Mouse (Mus musculus) left cerebral cortex, postnatal 36 days (tissue): ENCODE measurements at regions not wholly inside any gene's neighbourhood (a gene's known extent, or its start where the extent isn't known, plus 50 kb on each side); places are given as distances from the start of the nearest gene placed in this dataset.
A peak's percentile ranks its signal among the peaks of the same experiment; 100 is the strongest.

Experiments
- DNase-seq, 2 experiments: peaks; one replicate each; pipeline ENCODE4 v3.0.0; 2021 to 2022; ENCODE audit warnings: low spot score in 2 of 2, mixed read lengths in 1 of 2
- intact Hi-C: fragments of 180-260 bp; cut with DNase I; formaldehyde crosslinking; loops from one replicate; pipeline ENCODE4 v1.15.1; 2025

DNA sequence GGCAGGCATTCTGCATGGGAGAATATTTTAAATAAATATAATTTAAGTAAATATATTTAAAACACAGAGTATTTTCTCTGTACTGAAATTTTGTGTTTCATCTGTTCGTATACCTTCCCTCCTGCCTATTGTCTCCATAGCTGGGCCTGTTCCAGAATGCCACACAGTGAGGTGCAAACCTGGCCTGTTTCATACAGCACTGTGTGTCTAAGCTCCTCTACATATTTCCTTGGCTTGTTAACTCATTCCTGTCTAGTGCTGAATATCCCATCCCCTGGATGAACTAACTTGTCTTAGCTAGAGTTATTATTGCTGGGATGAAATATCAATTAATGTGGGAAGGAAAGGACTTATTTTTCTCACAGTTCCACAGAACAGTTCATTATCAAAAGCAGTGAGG, 277.0 kb upstream of the Pfn2 start:
- intact Hi-C loops: no loop called here
- no peak for DNase-seq

GRCm38 (mm10) chr3:58126996-58127395, 279.1 kb upstream of the Pfn2 start:
- intact Hi-C loops: no loop called here
- no peak for DNase-seq

GRCm38 (mm10) chr3:58128059-58128458, 280.2 kb upstream of the Pfn2 start:
- no peak for DNase-seq
- intact Hi-C loops: no loop called here

- intact Hi-C loops: no loop called here
- DNase-seq: no peak
Observed at GRCm38 (mm10) chr3:58129358-58129903, 281.6 kb upstream of the Pfn2 start.

- intact Hi-C loops: no loop called here
- DNase-seq: no peak
Observed at GRCm38 (mm10) chr3:58135607-58136365, 278.7 kb upstream of the Tsc22d2 start.

GRCm38 (mm10) chr3:58138726-58139585, 275.6 kb upstream of the Tsc22d2 start:
- no peak for DNase-seq
- intact Hi-C loops: no loop called here

DNA sequence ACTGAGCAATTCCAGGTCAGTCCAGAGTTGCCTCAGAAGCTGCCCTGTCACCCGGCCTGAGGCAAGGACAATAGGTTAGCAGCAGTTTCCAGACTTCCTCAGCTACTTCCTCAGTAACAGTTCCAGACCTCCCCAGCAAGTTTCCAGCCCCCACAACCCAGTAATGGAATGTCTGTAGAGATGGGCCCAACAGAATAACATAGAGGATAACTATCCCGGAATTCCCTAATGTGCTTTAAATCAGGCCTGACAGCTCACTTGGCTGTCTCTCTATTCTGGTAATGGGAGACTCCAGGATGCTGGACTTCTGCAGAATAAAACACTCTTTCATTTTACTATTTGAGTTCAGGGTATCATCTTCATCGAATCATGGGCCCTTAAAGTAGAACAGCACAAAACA, 268.4 kb upstream of the Tsc22d2 start:
- intact Hi-C loops: no loop called here
- no peak for DNase-seq

- intact Hi-C loops: no loop called here
- DNase-seq: no peak
Observed at GRCm38 (mm10) chr3:58146762-58147161, 267.8 kb upstream of the Tsc22d2 start.

- DNase-seq: peak; percentile 38 to 40
- intact Hi-C loops: no loop called here
Observed at GRCm38 (mm10) chr3:58153141-58153540, 261.4 kb upstream of the Tsc22d2 start.

DNA sequence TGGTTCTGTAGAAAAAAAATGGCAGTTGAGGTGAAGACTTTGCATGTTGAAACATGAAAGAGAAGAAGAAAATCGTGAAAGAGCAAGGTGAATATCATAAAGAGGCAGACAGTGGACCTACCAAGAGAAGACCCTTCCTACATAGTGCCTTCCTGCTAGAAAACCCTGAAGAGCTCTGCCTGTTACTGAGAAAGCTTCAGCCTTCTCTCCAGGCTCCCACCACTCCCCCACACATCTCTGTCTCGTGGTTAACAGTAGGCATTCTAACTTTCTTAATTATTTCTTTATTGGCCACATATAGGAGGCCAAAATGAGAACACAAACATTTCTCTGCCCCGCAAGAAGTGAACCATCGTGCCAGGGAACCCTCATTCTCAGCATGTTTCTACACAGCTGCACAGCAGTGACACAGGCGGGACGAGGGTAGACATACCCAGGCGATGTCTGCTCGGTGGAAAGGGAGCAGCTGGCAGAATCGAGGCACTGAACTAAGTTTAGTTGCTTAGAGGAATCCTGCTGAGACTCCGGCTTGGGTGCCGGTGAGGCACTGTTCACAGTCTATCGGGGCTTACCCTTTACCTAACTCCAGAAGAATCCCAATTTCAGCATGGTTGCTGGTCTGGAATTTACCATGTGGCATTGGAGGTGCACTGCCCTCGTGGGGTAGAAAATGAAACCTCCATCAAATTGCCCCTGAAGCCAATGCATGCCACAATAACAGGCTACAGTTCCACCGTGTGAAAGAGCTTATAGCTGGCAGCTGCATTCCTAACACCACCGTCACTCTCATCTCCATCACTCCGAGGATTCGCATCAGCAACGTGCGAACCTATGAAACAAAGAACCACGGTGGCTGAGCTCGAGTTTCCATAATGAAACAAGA, 260.4 kb upstream of the Tsc22d2 start:
- intact Hi-C loops: no loop called here
- DNase-seq: no peak

DNA sequence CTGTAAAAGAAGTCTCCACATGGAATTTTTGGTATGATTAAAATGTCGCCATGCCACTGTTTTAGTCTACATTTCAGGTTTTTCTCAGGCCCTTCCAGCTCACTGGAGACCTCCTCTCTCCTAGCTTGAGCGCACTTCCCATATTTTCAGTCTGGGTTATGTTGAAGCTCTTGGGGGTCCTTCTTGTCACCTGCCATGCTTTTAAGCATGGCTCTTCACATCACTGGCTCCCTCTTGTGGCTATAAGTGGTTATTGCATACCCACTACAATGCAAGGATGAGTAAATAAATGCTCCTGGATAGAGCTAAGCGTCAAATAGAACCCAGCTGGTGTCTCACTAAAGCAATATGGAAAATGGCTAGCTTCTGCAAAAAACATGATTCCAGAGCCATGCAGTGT, 255.1 kb upstream of the Tsc22d2 start:
- no peak for DNase-seq
- intact Hi-C loops: no loop called here

DNA sequence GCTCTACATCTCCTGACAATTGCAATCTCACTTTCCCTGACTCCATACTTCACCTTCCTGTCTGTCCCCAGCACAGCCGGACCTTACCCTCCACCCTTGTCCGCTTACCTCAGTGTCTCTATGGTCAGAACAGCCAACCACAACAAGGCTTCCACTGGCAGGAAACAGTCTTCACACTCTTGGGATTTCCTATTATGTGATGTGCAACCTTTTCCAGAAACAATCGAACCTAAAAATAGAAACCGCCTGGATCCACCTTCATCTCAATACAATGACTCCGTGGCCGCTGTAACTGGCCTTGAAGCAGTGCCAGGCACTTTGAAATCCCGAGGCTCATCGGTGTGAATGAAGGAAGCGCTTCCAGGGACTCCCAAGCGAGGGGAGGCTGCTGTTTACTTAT, 252.3 kb upstream of the Tsc22d2 start:
- no peak for DNase-seq
- intact Hi-C loops: loop anchor here (5.0 kb wide), 1 partner anchor 255 kb away; no protein-coding TSS in a partner anchor

GRCm38 (mm10) chr3:58163806-58164205, 250.7 kb upstream of the Tsc22d2 start:
- intact Hi-C loops: loop anchor here (2.0 to 5.0 kb wide), 2 partner anchors 253 to 327 kb away; no protein-coding TSS in a partner anchor
- peak; percentile 52 to 64 for DNase-seq

DNA sequence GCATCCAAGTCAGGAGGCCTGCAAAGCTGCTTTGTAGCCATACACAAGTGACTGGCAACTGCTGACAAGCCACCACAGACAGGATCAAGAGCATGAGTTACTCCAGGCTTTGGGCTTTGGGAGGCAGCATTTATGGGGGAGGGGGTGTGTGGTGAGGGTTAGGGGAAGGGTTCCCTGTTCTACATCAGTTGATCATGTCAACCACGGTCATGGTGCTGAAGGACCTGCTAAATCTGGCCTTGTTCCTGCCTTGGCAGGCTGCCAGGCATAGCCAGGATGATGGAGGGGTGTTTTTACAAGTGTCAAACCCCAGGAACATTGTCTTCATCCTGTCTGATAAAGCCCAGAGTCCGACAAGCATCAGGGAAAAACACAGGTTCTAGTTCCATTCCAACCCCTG, 247.9 kb upstream of the Tsc22d2 start:
- intact Hi-C loops: no loop called here
- DNase-seq: no peak

- intact Hi-C loops: no loop called here
Observed at GRCm38 (mm10) chr3:58167121-58167520, 247.4 kb upstream of the Tsc22d2 start.

DNA sequence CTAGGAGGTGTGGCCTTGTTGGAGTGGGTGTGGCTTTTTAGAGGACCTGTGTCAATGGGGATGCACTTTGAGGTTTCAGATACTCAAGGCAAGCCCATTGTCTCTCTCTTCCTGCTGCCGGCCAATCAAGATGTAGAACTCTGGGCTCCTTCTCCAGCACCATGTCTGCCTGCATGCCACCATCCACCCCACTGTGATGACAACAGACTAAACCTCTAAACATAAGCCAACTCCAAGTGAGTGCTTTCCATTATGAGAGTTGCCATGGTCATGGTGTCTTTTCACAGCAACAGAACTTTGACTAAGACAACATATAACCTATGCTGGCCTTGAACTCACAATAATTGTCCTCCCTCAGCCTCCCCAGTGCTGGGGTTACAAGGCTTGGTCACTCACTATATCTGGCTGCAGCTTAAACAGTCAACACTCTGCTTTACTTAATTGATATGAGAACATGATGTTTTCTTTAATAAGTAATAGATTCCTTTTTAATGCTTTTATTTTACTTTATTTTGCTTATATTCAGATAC, 246.7 kb upstream of the Tsc22d2 start:
- intact Hi-C loops: no loop called here
- no peak for DNase-seq

More at GRCm38 (mm10) chr3:58167121-58167520, 247.4 kb upstream of the Tsc22d2 start:
- no peak for DNase-seq

- intact Hi-C loops: no loop called here
- DNase-seq: peak in 1 of 2 experiments; percentile 18
Observed at GRCm38 (mm10) chr3:58168522-58169185, 245.9 kb upstream of the Tsc22d2 start.

DNA sequence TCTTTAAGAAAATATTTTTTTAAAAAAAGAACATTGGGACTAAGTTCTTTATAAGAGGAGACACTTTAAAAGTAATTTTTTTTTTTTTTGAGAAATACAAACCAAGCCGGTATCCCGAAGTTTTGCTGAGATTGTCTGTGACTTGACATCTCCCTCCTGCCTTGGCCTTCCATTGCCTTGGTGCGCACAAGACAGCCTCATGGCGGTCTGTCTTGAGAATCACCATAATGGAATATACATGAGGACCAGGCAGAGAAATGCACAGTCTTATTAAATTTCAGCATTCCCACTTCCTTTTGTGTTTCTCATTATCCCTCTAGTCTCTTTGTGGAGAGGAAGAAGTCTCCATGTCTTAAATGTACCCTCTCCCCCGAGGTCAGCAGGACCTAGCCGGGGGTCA, 244.7 kb upstream of the Tsc22d2 start:
- intact Hi-C loops: no loop called here

DNA sequence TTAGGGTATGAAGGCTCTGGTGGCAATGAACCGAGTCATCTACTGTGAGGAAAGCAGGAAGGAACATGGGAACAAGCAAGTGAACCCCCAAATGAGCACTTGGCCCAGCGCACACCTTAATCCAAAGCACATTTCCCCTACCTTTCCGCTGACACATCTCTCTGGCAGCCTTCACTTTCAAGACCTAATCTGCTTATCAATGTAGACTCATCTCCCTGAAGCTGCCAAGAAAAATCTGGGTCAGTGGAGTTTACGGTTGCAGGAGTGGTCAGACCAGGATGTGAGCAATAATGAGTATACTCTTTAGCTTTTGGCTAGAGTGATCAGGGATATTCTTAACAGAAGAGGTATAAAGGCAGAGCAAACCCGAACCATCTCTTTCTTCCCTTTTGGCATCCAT, 242.4 kb upstream of the Tsc22d2 start:
- DNase-seq: no peak
- intact Hi-C loops: no loop called here

More for the DNA sequence above, 244.7 kb upstream of the Tsc22d2 start:
- no peak for DNase-seq
